Mouse (Mus musculus) hindbrain, embryonic 16.5 days (tissue): Measurements from ENCODE around the gene Chil5. TPM values are rescaled to one million over a fixed set of nuclear protein-coding genes. Genes with fewer than 3 reads are reported as not detected.
"Not testable (repeated sequence)": the region's sequence is repeated elsewhere in the genome, so short reads cannot be mapped to it uniquely, and the experiment has no call there.

ENCODE experiments used
- ATAC-seq: fragments of 200-750 bp; cut with Nextera tagmentation; 2 replicates; pipeline ENCODE4 v1.8.0; 2017; ENCODE audit warnings: moderate TSS enrichment, moderate library complexity
- H3K27ac ChIP-seq: fragments of 300-500 bp; sonication (generic); 2 replicates; pipeline ENCODE4 v1.5.1; 2014; ENCODE audit warnings: low read depth, mild to moderate bottlenecking, control low read depth, low read length, moderate library complexity
- H3K27me3 ChIP-seq: fragments of 300-500 bp; sonication (generic); replicated peaks from 2 replicates; pipeline ENCODE4 v1.6.1; 2014; ENCODE audit warnings: low read length; ENCODE audit not compliant: control insufficient read depth, insufficient read depth
- H3K36me3 ChIP-seq: fragments of 300-500 bp; sonication (generic); 2 replicates; pipeline ENCODE4 v1.6.1; 2014; ENCODE audit warnings: mild to moderate bottlenecking, low read length, moderate library complexity, mixed read lengths; ENCODE audit not compliant: control insufficient read depth, insufficient read depth
- H3K4me1 ChIP-seq: fragments of 300-500 bp; sonication (generic); 2 replicates; pipeline ENCODE4 v1.6.1; 2014; ENCODE audit warnings: low read depth, low read length; ENCODE audit not compliant: control insufficient read depth, insufficient read depth
- H3K4me2 ChIP-seq: fragments of 300-500 bp; sonication (generic); 2 replicates; pipeline ENCODE4 v1.6.1; 2014; ENCODE audit warnings: mild to moderate bottlenecking, low read length, control low read depth, moderate library complexity
- H3K4me3 ChIP-seq: fragments of 300-500 bp; sonication (generic); 2 replicates; pipeline ENCODE4 v1.5.1; 2014; ENCODE audit warnings: mild to moderate bottlenecking, low read length, control low read depth, moderate library complexity
- H3K9ac ChIP-seq: fragments of 300-500 bp; sonication (generic); 2 replicates; pipeline ENCODE4 v1.6.1; 2014; ENCODE audit warnings: low read depth, mild to moderate bottlenecking, control low read depth, low read length, moderate library complexity
- H3K9me3 ChIP-seq: fragments of 300-500 bp; sonication (generic); 2 replicates; pipeline ENCODE4 v1.6.1; 2014; ENCODE audit warnings: mild to moderate bottlenecking, low read length, moderate library complexity; ENCODE audit not compliant: control insufficient read depth
- WGBS: fragments of 180-500 bp; shearing (Covaris S2); extraction: QIAGEN DNeasy Blood & Tissue Kit; methylation state at CpG from one replicate; pipeline ENCODE4 v1.1.7; 2014; 5-methylcytosine and 5-hydroxymethylcytosine counted together
- polyA plus RNA-seq: library from polyadenylated mRNA; unstranded; fragments of >200 nt; fragmentation: Nextera tagmentation; extraction: Ambion mirVana; gene quantifications from 2 replicates; pipeline ENCODE4 v1.2.1, GENCODE M21; 2015

The Chil5 gene
- 0.19 and 0.24 TPM in 2 replicates for polyA plus RNA-seq

GRCm38 (mm10) chr3:106032781-106033180 is at the start of gene Chil5:
Chil5 (minus strand) TSS chr3:106032814.
- 92% methylated on average over 1 of the region's 1 CpGs for WGBS
- no peak within 1 kb of the TSS for H3K4me3 ChIP-seq
- H3K9me3 ChIP-seq = no peaks in the 10 kb centered on the region
- no peak within 1 kb of the TSS for H3K27ac ChIP-seq
- H3K4me2 ChIP-seq = no peak within 1 kb of the TSS
- no peaks in the 10 kb centered on the region for H3K4me1 ChIP-seq
- H3K36me3 ChIP-seq = no peaks in the 10 kb centered on the region
- no peak for ATAC-seq
- no peaks in the 10 kb centered on the region for H3K27me3 ChIP-seq
- no peak within 1 kb of the TSS for H3K9ac ChIP-seq

GRCm38 (mm10) chr3:106074824-106075223 is 42.2 kb upstream of the Chil5 start:
- H3K9me3 ChIP-seq = no peaks in the 10 kb centered on the region
- no peak for ATAC-seq
- no peak overlapping the region for H3K9ac ChIP-seq
- no peak overlapping the region for H3K4me3 ChIP-seq
- H3K27me3 ChIP-seq = no peaks in the 10 kb centered on the region
- no peak overlapping the region for H3K27ac ChIP-seq
- no peaks in the 10 kb centered on the region for H3K4me1 ChIP-seq
- 66% methylated on average over 1 of the region's 1 CpGs for WGBS
- H3K36me3 ChIP-seq = no peaks in the 10 kb centered on the region
- no peak overlapping the region for H3K4me2 ChIP-seq

- WGBS = 99% methylated on average over 2 of the region's 2 CpGs
- Histone ChIP-seq H3K9me3 (no peaks in the 10 kb centered on the region), H3K27me3 (no peaks in the 10 kb centered on the region), H3K9ac (no peak overlapping the region), H3K4me3 (no peak overlapping the region), H3K4me1 (no peaks in the 10 kb centered on the region), H3K4me2 (no peak overlapping the region), H3K36me3 (no peaks in the 10 kb centered on the region), H3K27ac (no peak overlapping the region)
- no peak for ATAC-seq
Observed at GRCm38 (mm10) chr3:106070994-106071393, 38.4 kb upstream of the Chil5 start.

- not testable (repeated sequence) for H3K27ac ChIP-seq, H3K4me3 ChIP-seq, H3K9me3 ChIP-seq, H3K9ac ChIP-seq, H3K4me1 ChIP-seq, H3K36me3 ChIP-seq, H3K4me2 ChIP-seq, H3K27me3 ChIP-seq, ATAC-seq
- 38% methylated on average over 5 of the region's 5 CpGs for WGBS
Observed at GRCm38 (mm10) chr3:106067707-106068106, 35.1 kb upstream of the Chil5 start.

GRCm38 (mm10) chr3:106057966-106058365 is 25.4 kb upstream of the Chil5 start:
- 82% methylated on average over 3 of the region's 3 CpGs for WGBS
- H3K9ac ChIP-seq = no peak overlapping the region
- H3K9me3 ChIP-seq = no peaks in the 10 kb centered on the region
- no peak overlapping the region for H3K4me2 ChIP-seq
- no peaks in the 10 kb centered on the region for H3K27me3 ChIP-seq
- ATAC-seq = no peak
- H3K27ac ChIP-seq = no peak overlapping the region
- no peak overlapping the region for H3K4me3 ChIP-seq
- no peaks in the 10 kb centered on the region for H3K36me3 ChIP-seq
- H3K4me1 ChIP-seq = no peaks in the 10 kb centered on the region

GRCm38 (mm10) chr3:106051896-106052295 is 19.3 kb upstream of the Chil5 start:
- 71% methylated on average over 18 of the region's 18 CpGs for WGBS
- Histone ChIP-seq H3K4me2 (no peak overlapping the region), H3K9ac (no peak overlapping the region), H3K4me3 (no peak overlapping the region), H3K27me3 (no peaks in the 10 kb centered on the region), H3K27ac (no peak overlapping the region), H3K9me3 (no peaks in the 10 kb centered on the region), H3K4me1 (no peaks in the 10 kb centered on the region), H3K36me3 (no peaks in the 10 kb centered on the region)
- no peak for ATAC-seq

- Histone ChIP-seq H3K27ac (no peak overlapping the region), H3K4me3 (no peak overlapping the region), H3K9me3 (no peaks in the 10 kb centered on the region), H3K4me2 (no peak overlapping the region), H3K36me3 (no peaks in the 10 kb centered on the region), H3K4me1 (no peaks in the 10 kb centered on the region), H3K27me3 (no peaks in the 10 kb centered on the region), H3K9ac (no peak overlapping the region)
- 88% methylated on average over 2 of the region's 2 CpGs for WGBS
- no peak for ATAC-seq
Observed at GRCm38 (mm10) chr3:106040306-106040705, 7.7 kb upstream of the Chil5 start.

- no peak for ATAC-seq
- Histone ChIP-seq H3K9ac (no peak overlapping the region), H3K4me3 (no peak overlapping the region), H3K27ac (no peak overlapping the region), H3K4me1 (no peaks in the 10 kb centered on the region), H3K4me2 (no peak overlapping the region), H3K27me3 (no peaks in the 10 kb centered on the region), H3K36me3 (no peaks in the 10 kb centered on the region), H3K9me3 (no peaks in the 10 kb centered on the region)
- WGBS = 91% methylated on average over 2 of the region's 2 CpGs
Observed at GRCm38 (mm10) chr3:106024135-106024534, 8.5 kb downstream of the Chil5 start.

- Histone ChIP-seq H3K4me3 (no peak overlapping the region), H3K36me3 (no peaks in the 10 kb centered on the region), H3K9me3 (no peaks in the 10 kb centered on the region), H3K4me2 (no peak overlapping the region), H3K27ac (no peak overlapping the region), H3K4me1 (no peaks in the 10 kb centered on the region), H3K27me3 (no peaks in the 10 kb centered on the region), H3K9ac (no peak overlapping the region)
- ATAC-seq = peak; percentile 54; the same call in 1 of the 2 replicates
Observed at GRCm38 (mm10) chr3:106021840-106022239, 10.8 kb downstream of the Chil5 start.

- H3K4me3 ChIP-seq = no peak within 1 kb of the TSS
- no peak within 1 kb of the TSS for H3K4me2 ChIP-seq
- H3K4me1 ChIP-seq = no peaks in the 10 kb centered on the region
- H3K27ac ChIP-seq = no peak within 1 kb of the TSS
- no peaks in the 10 kb centered on the region for H3K36me3 ChIP-seq
- WGBS = 87% methylated on average over 2 of the region's 2 CpGs
- no peaks in the 10 kb centered on the region for H3K27me3 ChIP-seq
- H3K9ac ChIP-seq = no peak within 1 kb of the TSS
- no peak for ATAC-seq
- H3K9me3 ChIP-seq = no peaks in the 10 kb centered on the region
Observed at GRCm38 (mm10) chr3:106014546-106014945, 18.1 kb downstream of the Chil5 start, which contains the start of gene Pifo. Pifo (minus strand) TSS chr3:106014646.
